Mouse (Mus musculus) embryo, embryonic 10 days (tissue): ENCODE data around the gene Wnt5b.

Experiments used
- DNase-seq: peaks from one replicate; pipeline ENCODE4 v3.0.0-alpha.2; 2015; ENCODE audit warnings: low spot score

The Wnt5b gene

GRCm38 (mm10) chr6:119386821-119387220, 157.3 kb downstream of the Wnt5b start:
- DNase-seq, result no peak

DNA sequence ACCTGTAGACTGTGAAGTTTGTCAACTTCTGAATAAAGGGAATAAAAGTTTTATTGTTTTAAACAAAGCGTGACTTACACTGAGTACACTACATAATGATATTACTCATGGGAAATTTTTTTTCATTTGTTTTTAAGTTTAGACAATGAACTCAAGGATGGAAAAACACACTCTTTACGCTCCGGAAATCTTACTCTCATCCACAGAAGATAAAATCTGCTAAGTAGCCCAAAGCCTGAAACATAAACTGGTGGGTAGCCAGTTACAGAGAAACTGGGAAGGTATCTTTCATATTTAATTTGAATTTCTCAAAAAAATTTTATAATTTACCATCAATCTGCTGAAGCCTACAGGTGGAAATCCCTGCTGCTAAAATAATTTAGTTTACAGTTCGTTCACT, 157.7 kb downstream of the Wnt5b start:
- no peak for DNase-seq

- no peak for DNase-seq
Observed at GRCm38 (mm10) chr6:119385668-119386067, 158.5 kb downstream of the Wnt5b start.
